Mouse (Mus musculus) spleen, postnatal 36 days (tissue): ENCODE data around the gene Mecp2.
A peak's percentile ranks its signal among the peaks of the same experiment; 100 is the strongest.

Source experiments
- DNase-seq, 2 experiments: peaks; one replicate each; pipeline ENCODE4 v3.0.0; 2022; ENCODE audit warnings: low spot score in 2 of 2, mixed read lengths in 1 of 2

Gene Mecp2

GRCm38 (mm10) chrX:74014597-74014996 is 120.6 kb downstream of the Mecp2 start:
- no peak for DNase-seq

DNA sequence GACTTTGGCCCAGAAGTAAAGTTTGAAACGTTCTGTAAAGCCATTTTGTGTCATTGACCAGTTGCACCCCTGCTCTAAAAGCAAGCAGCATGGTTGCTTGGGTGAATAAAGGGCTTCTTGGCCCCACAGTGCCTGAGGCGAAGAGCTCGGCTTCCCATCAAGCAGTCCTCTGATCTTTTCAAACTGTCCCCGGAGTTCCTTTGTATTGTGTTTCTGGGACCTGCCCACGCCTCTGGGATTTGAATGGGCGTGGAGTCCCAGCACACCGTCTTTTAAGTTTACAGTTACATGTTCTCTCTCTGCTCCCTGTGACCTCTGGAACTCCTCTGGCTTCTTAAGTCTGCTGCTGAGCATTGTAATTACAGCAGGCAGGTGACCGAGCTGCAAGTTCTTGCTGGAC is 127.1 kb downstream of the Mecp2 start:
- no peak for DNase-seq

DNA sequence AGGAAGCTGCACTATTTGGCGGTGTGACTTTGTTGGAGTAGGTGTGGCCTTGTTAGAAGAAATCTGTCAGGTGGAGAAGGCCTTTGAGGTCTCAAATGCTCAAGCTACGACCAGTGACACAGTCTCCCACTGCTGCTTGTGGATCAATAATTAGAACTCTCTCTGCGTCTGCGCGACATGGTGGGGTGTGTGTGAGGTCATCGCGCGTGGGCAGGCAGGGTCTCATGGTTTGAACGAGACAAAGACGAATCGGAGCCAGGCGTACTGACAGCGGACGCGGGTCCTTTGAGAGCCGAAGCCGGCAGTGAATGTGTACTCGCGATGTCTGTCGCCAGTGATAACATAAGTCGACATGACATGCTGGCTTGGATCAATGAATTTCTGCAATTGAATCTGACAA is 128.8 kb downstream of the Mecp2 start:
- no peak for DNase-seq

DNA sequence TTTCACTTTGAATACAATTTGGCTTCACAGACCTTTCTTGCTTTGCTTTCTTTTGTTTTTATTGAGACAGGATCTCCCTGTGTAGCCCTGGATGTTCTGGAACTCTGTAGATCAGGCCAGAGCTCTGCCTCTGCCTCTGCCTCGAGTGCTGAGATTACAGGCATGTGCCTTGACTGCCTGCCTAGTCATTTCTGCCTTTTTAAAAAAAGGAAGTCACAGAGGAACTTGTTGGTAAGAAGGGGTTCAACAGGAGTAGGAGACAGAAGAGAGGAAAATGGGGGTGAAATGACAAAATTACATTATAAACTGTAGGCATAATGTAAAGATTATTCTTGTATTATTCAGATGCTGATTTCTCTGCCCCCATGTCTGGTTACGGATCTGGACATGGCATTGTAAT is 131.5 kb downstream of the Mecp2 start:
- no peak for DNase-seq

- no peak for DNase-seq
These were observed 134.1 kb downstream of the Mecp2 start for GRCm38 (mm10) chrX:74001024-74001423.

DNA sequence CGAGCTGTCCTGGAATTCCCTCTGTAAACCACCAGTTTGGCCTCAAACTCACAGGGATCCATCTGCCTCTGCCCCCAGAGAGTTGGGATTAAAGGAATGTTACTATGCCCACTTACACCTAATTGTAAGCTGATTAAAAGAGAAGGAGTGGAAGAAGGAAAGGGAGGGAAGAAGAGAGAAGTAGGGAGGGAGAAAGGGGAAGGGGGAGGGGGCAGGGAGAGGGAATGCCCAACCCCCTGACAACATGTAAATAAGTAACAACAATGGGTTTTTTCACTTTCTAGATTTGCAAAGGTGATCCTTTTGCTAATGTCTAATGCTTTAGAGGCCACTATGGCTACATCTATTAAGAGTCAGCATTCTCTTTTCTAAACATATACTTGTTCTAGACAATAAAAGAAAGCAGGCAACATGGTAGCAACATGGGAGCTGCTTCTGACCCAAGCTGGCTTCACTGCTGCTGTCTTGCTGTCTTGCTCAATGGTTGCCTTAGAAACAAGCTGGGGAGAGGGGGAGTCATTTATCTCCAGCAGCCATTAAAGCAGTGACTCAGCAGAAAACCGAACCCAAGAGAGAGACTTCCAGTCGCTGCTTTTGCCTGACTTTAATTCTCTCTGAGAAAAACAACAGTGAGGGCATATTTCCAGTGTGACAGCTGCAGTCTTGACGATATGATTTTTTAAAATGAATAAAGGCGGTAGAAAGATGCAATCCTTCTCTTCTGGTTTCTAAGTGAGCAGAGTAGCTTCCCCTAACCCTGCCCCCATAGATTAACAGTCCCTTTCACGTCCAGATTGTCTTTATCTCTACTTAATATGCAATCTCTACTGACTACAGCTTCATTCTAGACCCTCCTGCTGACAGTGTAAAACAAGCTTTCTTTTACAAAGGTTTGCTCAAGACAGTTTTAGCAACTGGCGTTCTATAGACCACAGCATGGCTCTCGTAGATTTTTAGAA is 136.0 kb downstream of the Mecp2 start:
- DNase-seq, result peak; percentile 22 to 61

DNA sequence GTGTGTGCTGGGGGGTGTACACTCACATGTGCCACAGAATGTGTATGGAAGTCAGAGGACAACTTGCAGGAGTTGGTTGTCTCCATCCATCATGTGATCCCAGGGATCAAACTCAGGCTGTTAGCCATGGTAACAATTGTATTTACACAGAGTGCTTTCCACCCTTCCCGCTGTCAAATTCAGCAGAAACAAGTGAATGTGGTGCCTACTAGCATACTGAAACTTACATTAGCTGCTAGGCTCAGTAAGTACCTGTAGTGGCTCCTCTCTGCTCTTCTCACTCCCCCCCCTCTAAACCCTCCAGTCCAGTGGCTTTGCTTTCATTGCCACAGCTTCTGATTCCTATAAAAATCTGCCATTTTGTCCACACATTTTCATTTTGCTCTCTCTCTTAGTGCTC is 157.4 kb downstream of the Mecp2 start:
- DNase-seq, result no peak
